Mouse (Mus musculus) heart, embryonic 11.5 days (tissue): ENCODE measurements around the gene Krt23. TPM values are rescaled to one million over a fixed set of nuclear protein-coding genes. Genes with fewer than 3 reads are reported as not detected.

Experiments used
- ATAC-seq: fragments of 200-750 bp; cut with Nextera tagmentation; replicated peaks from 2 replicates; pipeline ENCODE4 v1.8.0; 2017; ENCODE audit warnings: moderate library complexity; ENCODE audit not compliant: insufficient number of reproducible peaks, low FRiP score, low TSS enrichment
- H3K27ac ChIP-seq: fragments of 300-500 bp; sonication (generic); 2 replicates; pipeline ENCODE4 v1.5.1; 2014; ENCODE audit warnings: mild to moderate bottlenecking, low read depth, low read length
- H3K27me3 ChIP-seq: fragments of 300-500 bp; sonication (generic); 2 replicates; pipeline ENCODE4 v1.6.1; 2014; ENCODE audit warnings: mild to moderate bottlenecking, low read length, mixed read lengths; ENCODE audit not compliant: control insufficient read depth, insufficient read depth
- H3K36me3 ChIP-seq: fragments of 300-500 bp; sonication (generic); 2 replicates; pipeline ENCODE4 v1.6.1; 2014; ENCODE audit warnings: mild to moderate bottlenecking, low read length, moderate library complexity, mixed read lengths; ENCODE audit not compliant: control insufficient read depth, insufficient read depth
- H3K4me1 ChIP-seq: fragments of 300-500 bp; sonication (generic); 2 replicates; pipeline ENCODE4 v1.6.1; 2014; ENCODE audit warnings: low read length; ENCODE audit not compliant: control insufficient read depth, insufficient read depth
- H3K4me2 ChIP-seq: fragments of 300-500 bp; sonication (generic); 2 replicates; pipeline ENCODE4 v1.6.1; 2014; ENCODE audit warnings: mild to moderate bottlenecking, moderate library complexity
- H3K4me3 ChIP-seq: fragments of 300-500 bp; sonication (generic); 2 replicates; pipeline ENCODE4 v1.5.1; 2014; ENCODE audit warnings: low read depth, low read length
- H3K9ac ChIP-seq: fragments of 300-500 bp; sonication (generic); 2 replicates; pipeline ENCODE4 v1.6.1; 2014; ENCODE audit warnings: mild to moderate bottlenecking, low read depth, low read length, moderate library complexity
- H3K9me3 ChIP-seq: fragments of 300-500 bp; sonication (generic); replicated peaks from 2 replicates; pipeline ENCODE4 v1.6.1; 2016; ENCODE audit warnings: low read length; ENCODE audit not compliant: control insufficient read depth
- WGBS: fragments of 180-500 bp; shearing (Covaris S2); extraction: QIAGEN DNeasy Blood & Tissue Kit; methylation state at CpG from one replicate; pipeline ENCODE4 v1.1.7; 2014; ENCODE audit not compliant: insufficient replicate concordance; 5-methylcytosine and 5-hydroxymethylcytosine counted together
- polyA plus RNA-seq: library from polyadenylated mRNA; unstranded; fragments of >200 nt; fragmentation: Nextera tagmentation; extraction: Ambion mirVana; gene quantifications from 2 replicates; pipeline ENCODE4 v1.2.1, GENCODE M21; 2014

The Krt23 gene
- polyA plus RNA-seq, 1 experiment from 2014 or later: 0.43 TPM

DNA sequence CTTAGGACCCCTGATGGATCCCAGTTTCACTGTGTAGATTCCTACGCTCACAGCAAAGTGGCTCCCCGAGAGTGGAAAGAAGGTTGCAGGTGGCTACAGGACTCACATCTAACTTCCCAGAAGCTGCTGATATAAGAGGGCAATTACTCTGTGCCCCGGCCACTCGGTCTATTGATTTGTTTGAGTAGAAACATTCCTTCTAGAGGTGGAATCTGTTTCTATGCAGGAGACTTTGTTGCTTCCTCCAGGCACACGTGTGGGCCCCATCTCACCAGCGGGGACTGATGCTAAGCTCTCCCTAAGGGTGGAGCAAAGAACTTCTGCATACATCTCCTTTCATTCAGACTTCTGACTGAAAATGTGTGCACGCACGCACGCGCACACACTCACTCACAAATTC, 53.5 kb downstream of the Krt23 start:
- Histone ChIP-seq H3K9me3 (no peaks in the 10 kb centered on the region), H3K9ac (no peak overlapping the region), H3K27ac (no peak overlapping the region), H3K36me3 (no peaks in the 10 kb centered on the region), H3K4me3 (no peak overlapping the region), H3K27me3 (no peaks in the 10 kb centered on the region), H3K4me2 (no peak overlapping the region), H3K4me1 (no peaks in the 10 kb centered on the region)
- ATAC-seq: no peak
- WGBS: 70% methylated on average over 10 of the region's 10 CpGs

DNA sequence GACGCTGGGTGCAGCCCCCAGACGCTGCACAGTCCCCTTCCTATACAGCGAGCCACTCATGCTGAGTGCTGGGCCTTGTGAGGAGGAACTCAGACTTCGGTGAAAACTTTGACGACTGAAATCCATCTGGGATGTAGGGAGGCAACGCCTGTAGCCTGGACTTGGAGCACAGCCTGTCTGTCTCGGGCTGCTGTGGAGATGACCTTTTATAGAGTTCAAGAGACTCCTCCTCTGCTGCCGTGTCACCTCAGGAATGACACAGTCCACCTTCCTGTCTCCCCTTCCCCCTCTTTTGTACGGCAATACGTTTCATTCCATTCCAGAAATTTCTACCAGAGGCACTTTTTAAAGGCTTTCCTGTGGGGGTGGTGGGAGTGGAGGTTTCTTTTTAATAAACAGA, 55.0 kb downstream of the Krt23 start, which contains the start of gene Krt20:
Gene Krt20, minus strand, starts transcription at position 179 of the 400 bp plus-strand sequence.
- Histone ChIP-seq H3K27ac (no peak within 1 kb of the TSS), H3K9ac (no peak within 1 kb of the TSS), H3K27me3 (no peaks in the 10 kb centered on the region), H3K4me2 (peak within 1 kb of the TSS; percentile 25; the same call in 1 of the 2 replicates), H3K4me3 (no peak within 1 kb of the TSS), H3K4me1 (no peaks in the 10 kb centered on the region), H3K9me3 (no peaks in the 10 kb centered on the region), H3K36me3 (no peaks in the 10 kb centered on the region)
- no peak for ATAC-seq
- WGBS: 21% methylated on average over 10 of the region's 10 CpGs

DNA sequence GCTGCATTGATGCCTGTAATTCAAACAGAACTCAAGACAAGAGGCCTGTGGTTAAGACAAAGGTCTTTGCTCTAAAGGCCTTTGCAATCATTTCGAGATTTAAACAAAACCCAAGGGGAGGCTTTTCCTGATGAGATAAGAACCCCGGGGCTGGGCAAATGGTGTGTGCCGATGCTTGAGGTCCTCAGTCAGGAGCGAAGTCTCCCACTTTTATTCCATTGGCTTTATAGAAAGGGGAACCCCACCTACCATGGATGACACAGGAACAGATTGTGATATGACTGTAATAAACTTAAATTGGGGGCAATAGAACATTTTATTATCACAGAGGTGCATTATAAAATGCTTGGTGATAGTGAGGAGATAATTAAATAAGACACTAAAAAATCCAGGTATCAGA, 56.3 kb downstream of the Krt23 start:
- H3K4me1 ChIP-seq: no peaks in the 10 kb centered on the region
- 45% methylated on average over 4 of the region's 4 CpGs for WGBS
- H3K36me3 ChIP-seq: no peaks in the 10 kb centered on the region
- H3K4me3 ChIP-seq: no peak overlapping the region
- H3K9ac ChIP-seq: no peak overlapping the region
- no peak overlapping the region for H3K27ac ChIP-seq
- H3K27me3 ChIP-seq: no peaks in the 10 kb centered on the region
- no peaks in the 10 kb centered on the region for H3K9me3 ChIP-seq
- H3K4me2 ChIP-seq: no peak overlapping the region
- ATAC-seq: no peak

DNA sequence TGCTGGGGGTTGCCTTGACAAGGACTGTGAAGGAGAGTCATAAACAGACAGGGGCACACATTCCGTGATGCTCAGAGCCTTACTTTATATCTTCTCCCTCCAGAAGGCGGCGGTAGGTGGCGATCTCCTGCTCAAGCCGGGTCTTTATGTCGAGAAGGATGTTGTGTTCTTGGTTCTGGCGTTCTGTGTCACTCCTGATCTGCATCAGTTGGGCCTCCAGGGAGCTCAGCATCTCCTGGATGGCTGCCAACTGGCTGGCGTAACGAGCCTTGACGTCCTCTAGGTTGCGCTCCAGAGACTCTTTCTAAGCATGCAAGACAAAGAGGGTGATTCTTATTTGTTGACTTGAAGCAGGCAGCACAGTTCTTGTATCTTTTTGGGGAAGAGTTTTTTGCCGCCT, 62.3 kb downstream of the Krt23 start:
- WGBS: 48% methylated on average over 12 of the region's 12 CpGs
- H3K4me3 ChIP-seq: no peak overlapping the region
- no peaks in the 10 kb centered on the region for H3K36me3 ChIP-seq
- no peak overlapping the region for H3K27ac ChIP-seq
- H3K4me2 ChIP-seq: no peak overlapping the region
- H3K9me3 ChIP-seq: no peaks in the 10 kb centered on the region
- H3K9ac ChIP-seq: no peak overlapping the region
- H3K27me3 ChIP-seq: no peaks in the 10 kb centered on the region
- H3K4me1 ChIP-seq: no peaks in the 10 kb centered on the region
- ATAC-seq: no peak

Other genes with a start within 250 kb of the Krt23 start
- 1.2 TPM in 2 replicates for gene Krt222, start 249.1 kb downstream of the Krt23 start, polyA plus RNA-seq
- not detected in 2 replicates for gene Krt24, start 207.9 kb downstream of the Krt23 start, polyA plus RNA-seq
- gene Krt25, start 170.2 kb downstream of the Krt23 start, polyA plus RNA-seq: not detected in 2 replicates
- not detected in 2 replicates for gene Krt26, start 155.2 kb downstream of the Krt23 start, polyA plus RNA-seq
- not detected in 2 replicates for gene Krt27, start 142.0 kb downstream of the Krt23 start, polyA plus RNA-seq
- gene Krt28, start 118.2 kb downstream of the Krt23 start, polyA plus RNA-seq: 0.16 TPM in 1 of 2 replicates, not detected in the other
- 12.9 and 14.9 TPM in 2 replicates for gene Krt10, start 103.8 kb downstream of the Krt23 start, polyA plus RNA-seq
- gene Krt12, start 70.9 kb downstream of the Krt23 start, polyA plus RNA-seq: not detected in 2 replicates
- gene Krt20, start 55.0 kb downstream of the Krt23 start, polyA plus RNA-seq: 3.7 and 5.4 TPM in 2 replicates
- not detected in 2 replicates for gene Krt39, start 28.2 kb upstream of the Krt23 start, polyA plus RNA-seq
- not detected in 2 replicates for gene Krt40, start 50.0 kb upstream of the Krt23 start, polyA plus RNA-seq
- not detected in 2 replicates for gene Krtap3-3, start 57.7 kb upstream of the Krt23 start, polyA plus RNA-seq
- not detected in 2 replicates for gene Krtap3-2, start 63.7 kb upstream of the Krt23 start, polyA plus RNA-seq
- not detected in 2 replicates for gene Gm11939, start 66.3 kb upstream of the Krt23 start, polyA plus RNA-seq
- gene Krtap3-1, start 73.5 kb upstream of the Krt23 start, polyA plus RNA-seq: not detected in 2 replicates
- gene Krtap1-5, start 87.9 kb upstream of the Krt23 start, polyA plus RNA-seq: not detected in 2 replicates
- gene Krtap1-4, start 90.5 kb upstream of the Krt23 start, polyA plus RNA-seq: not detected in 2 replicates
- not detected in 2 replicates for gene Krtap1-3, start 98.2 kb upstream of the Krt23 start, polyA plus RNA-seq
- not detected in 2 replicates for gene Krtap9-3, start 105.0 kb upstream of the Krt23 start, polyA plus RNA-seq
- gene Gm11938, start 110.2 kb upstream of the Krt23 start, polyA plus RNA-seq: not detected in 2 replicates
- gene Gm11937, start 117.1 kb upstream of the Krt23 start, polyA plus RNA-seq: not detected in 2 replicates
- not detected in 2 replicates for gene Krtap2-4, start 121.7 kb upstream of the Krt23 start, polyA plus RNA-seq
- gene Gm11562, start 127.3 kb upstream of the Krt23 start, polyA plus RNA-seq: not detected in 2 replicates
- gene Krtap4-1, start 135.1 kb upstream of the Krt23 start, polyA plus RNA-seq: not detected in 2 replicates
- not detected in 2 replicates for gene Krtap4-2, start 141.9 kb upstream of the Krt23 start, polyA plus RNA-seq
- gene Krtap4-7, start 151.0 kb upstream of the Krt23 start, polyA plus RNA-seq: not detected in 2 replicates
- not detected in 2 replicates for gene Gm11555, start 157.1 kb upstream of the Krt23 start, polyA plus RNA-seq
- gene Gm11563, start 165.8 kb upstream of the Krt23 start, polyA plus RNA-seq: not detected in 2 replicates
- gene Krtap4-6, start 172.8 kb upstream of the Krt23 start, polyA plus RNA-seq: not detected in 2 replicates
- not detected in 2 replicates for gene Gm14190, start 197.6 kb upstream of the Krt23 start, polyA plus RNA-seq
- gene Gm14180, start 241.2 kb upstream of the Krt23 start, polyA plus RNA-seq: not detected in 2 replicates